Mouse (Mus musculus): Measurements from ENCODE around the gene Cdc34b. TPM values are rescaled to one million over a fixed set of nuclear protein-coding genes. Genes with fewer than 3 reads are reported as not detected.

Cdc34b gene
- total RNA-seq, 2 experiments from 2014 or later, result 0.98 to 1.3 TPM

DNA sequence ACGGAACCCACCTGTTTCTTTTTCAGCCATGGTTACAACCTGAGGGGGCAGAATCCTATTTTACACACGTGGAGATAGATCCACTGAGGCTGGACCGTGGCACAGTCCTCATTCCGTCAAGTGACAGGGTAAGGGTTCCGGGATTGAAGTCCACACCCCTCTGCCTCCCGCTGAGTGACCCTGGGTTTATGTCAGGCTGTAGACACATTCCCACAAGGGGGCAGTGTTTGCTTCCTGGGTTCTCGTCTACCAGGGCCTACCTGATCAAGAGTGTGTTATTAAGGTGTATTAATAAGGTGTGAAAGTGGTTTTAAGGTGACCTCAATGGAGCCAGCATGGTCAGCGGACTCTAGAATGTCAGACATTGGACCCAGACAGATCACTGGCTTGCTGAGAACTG, 8.8 kb upstream of the Cdc34b start:
- no peak for DNase-seq (ENCODE audit: low spot score in 2 of 2)

- DNase-seq (ENCODE audit: low spot score in 2 of 2), result no peak
Measured at GRCm38 (mm10) chr11:94735746-94736145, 5.8 kb upstream of the Cdc34b start.

GRCm38 (mm10) chr11:94752946-94753713, 11.5 kb downstream of the Cdc34b start:
- DNase-seq (ENCODE audit: low spot score in 2 of 2), result no peak

- no peak for DNase-seq (ENCODE audit: low spot score in 2 of 2)
Measured at GRCm38 (mm10) chr11:94759916-94760315, 18.3 kb downstream of the Cdc34b start.

DNA sequence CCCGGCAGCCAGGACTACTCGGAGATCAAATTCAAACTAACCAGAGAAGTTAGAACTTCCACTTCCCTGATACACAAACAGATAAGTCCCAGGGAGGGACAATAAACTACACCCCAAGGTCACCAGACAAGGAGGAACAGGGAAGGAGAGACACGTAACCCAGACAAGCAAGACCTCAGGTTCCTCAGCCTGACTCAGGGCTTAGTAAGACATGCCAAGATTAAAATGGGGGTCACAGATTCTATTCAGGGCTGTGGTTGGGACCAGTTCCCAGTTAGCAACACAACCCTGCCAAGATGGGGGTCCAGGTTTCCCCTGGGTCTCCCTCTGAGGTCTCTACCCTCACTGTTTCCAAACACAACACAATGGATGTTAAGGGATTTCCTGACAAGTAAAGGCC, 18.8 kb downstream of the Cdc34b start:
- no peak for DNase-seq (ENCODE audit: low spot score in 2 of 2)

- DNase-seq (ENCODE audit: low spot score in 2 of 2), result no peak
Measured at GRCm38 (mm10) chr11:94760799-94761198, 19.2 kb downstream of the Cdc34b start.

DNA sequence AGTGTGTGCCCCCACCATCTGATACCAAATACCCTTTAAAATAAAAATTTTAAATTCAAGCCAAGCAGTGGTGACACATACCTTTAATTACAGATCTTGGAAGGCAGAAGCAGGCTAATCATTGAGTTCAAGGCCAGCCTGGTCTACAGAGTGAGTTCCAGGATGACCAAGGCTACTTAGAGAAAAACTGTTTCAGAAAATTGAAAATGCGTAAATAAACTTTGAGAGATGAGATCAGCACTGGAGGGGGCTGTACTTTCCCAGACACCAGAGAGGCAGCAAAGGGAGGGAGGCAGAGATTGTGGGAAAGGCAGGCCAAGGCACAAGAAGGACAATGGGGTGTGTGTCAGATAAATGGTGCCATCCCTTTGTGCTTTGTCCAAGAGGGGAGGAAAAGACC, 20.7 kb downstream of the Cdc34b start:
- no peak for DNase-seq (ENCODE audit: low spot score in 2 of 2)

- DNase-seq (ENCODE audit: low spot score in 2 of 2), result no peak
Measured at GRCm38 (mm10) chr11:94762775-94763174, 21.2 kb downstream of the Cdc34b start.

DNA sequence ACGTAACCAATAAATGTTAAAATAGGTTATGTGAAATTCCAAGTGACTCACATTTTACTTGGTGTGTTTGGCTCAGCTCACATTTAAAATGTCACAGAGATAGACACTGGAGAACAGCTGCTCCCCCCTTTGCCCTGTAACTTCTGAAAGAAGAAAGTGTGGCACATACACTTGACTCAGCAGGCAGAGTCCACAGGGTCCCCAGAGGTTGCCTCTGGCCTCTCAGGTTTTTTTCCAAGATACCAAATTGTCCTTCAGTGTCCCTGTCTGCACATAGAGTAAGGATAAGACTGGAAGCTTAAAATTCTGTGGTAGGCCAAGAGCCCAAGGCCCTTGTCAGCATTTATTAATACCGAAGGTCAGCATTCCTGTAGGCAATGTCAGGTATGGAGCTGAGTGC, 25.7 kb downstream of the Cdc34b start:
- DNase-seq (ENCODE audit: low spot score in 2 of 2), result no peak

DNA sequence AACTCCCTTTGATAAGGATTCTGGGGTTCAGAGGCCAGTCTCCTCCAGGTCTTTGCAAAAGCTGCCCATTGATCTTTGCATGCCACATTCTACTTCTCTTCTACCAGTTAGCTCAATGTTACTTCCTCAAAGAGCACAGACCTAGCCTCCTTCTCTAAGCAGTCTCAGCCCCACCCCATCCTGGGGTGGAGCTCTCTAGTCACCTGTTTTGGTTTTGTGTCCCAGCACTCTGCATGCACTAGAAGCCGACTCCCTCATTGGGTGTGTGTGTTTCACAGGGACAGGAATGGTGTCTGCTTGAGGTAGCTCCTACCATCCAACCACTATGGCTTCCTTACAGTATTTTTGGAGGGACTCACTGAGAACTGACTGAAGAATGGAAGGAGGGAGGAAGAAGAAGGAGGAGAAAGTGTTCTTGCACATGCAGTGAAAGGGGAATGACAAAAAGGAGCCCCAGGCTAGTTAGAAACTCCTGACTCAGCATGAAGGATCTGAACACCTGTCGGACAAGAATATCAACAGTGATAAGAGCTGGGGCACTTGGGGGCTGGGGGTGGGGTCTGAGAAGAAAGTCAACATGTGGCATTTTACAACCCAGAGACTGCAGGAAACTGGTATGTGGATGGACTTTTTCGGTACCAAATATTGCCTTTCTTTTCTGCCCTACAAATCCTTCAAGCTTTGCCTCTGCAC, 30.9 kb downstream of the Cdc34b start:
- DNase-seq (ENCODE audit: low spot score in 2 of 2), result no peak

- no peak for DNase-seq (ENCODE audit: low spot score in 2 of 2)
Measured at GRCm38 (mm10) chr11:94773851-94774250, 32.3 kb downstream of the Cdc34b start.

GRCm38 (mm10) chr11:94774887-94775497, 33.4 kb downstream of the Cdc34b start:
- DNase-seq (ENCODE audit: low spot score in 2 of 2), result no peak

DNA sequence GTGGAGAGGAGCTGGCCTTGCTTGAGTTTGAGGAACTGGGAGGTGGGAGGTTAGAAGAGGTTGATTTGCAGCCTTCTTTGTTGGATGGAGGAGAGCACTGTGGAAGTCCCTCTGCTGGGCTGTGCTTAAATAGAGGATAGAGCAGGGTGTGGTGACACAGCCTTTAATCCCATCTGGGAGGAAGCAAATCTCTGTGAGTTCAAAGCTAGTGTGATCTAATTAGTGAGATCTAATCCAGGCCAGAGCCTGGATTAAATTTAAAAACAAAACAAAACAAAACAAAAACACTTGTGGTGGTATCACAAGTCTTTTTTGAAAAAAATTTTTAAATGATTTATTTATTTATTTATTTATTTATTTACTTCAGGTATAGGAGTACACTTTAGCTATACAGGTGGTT, 41.0 kb downstream of the Cdc34b start, which contains the start of gene Tmem92:
TSS of gene Tmem92 (minus strand) at position 101 of the 400 bp plus-strand sequence.
- no peak for DNase-seq (ENCODE audit: low spot score in 2 of 2)

GRCm38 (mm10) chr11:94785247-94785646, 43.7 kb downstream of the Cdc34b start:
- peak in 1 of 2 experiments; percentile 42 for DNase-seq (ENCODE audit: low spot score in 2 of 2)

DNA sequence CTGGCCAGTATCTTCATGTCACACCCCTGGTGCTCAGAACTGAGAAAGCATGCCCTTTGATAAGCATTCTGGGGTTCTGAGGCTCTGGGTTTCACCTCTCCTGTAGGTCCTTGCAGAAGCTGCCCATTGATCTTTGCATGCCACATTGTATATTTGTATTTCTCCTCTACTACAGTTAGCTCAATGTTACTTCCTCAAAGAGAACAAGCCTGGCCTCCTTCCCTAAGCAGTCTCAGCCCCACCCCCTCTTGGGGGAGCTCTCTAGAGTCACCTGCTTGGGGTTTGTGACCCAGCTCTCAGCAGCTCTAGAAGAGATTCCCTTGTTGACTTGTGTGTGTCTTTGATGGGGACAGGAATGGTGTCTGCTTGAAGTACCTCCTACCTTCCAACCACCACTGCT, 50.1 kb downstream of the Cdc34b start:
- no peak for DNase-seq (ENCODE audit: low spot score in 2 of 2)

Other genes starting within 250 kb of the Cdc34b start
- gene Epn3, start 241.8 kb upstream of the Cdc34b start, total RNA-seq (2021), result under 1 TPM; 0.47 to 0.49 TPM
- under 1 TPM; 0.26 to 0.59 TPM for gene Mycbpap, start 220.0 kb upstream of the Cdc34b start, total RNA-seq (2021)
- 1 to 10 TPM; 4.7 to 6.0 TPM for gene Rsad1, start 192.5 kb upstream of the Cdc34b start, total RNA-seq (2021)
- 1 to 10 TPM; 1.5 to 2.8 TPM for gene Chad, start 176.7 kb upstream of the Cdc34b start, total RNA-seq (2021)
- gene Acsf2, start 139.9 kb upstream of the Cdc34b start, total RNA-seq (2021), result 10 to 100 TPM; 10.5 to 11.6 TPM
- gene Lrrc59, start 112.0 kb upstream of the Cdc34b start, total RNA-seq (2021), result 10 to 100 TPM; 68.8 to 72.2 TPM
- 10 to 100 TPM; 55.3 to 60.3 TPM for gene Mrpl27, start 88.0 kb upstream of the Cdc34b start, total RNA-seq (2021)
- gene Eme1, start 87.8 kb upstream of the Cdc34b start, total RNA-seq (2021), result 1 to 10 TPM; 4.3 to 4.5 TPM
- 10 to 100 TPM; 17.4 to 18.6 TPM for gene Xylt2, start 64.3 kb upstream of the Cdc34b start, total RNA-seq (2021)
- gene Gm11541, start 37.3 kb upstream of the Cdc34b start, total RNA-seq (2021), result not detected
- gene Tmem92, start 40.9 kb downstream of the Cdc34b start, total RNA-seq (2021), result not detected
- 1,000 to 10,000 TPM; 5,652 to 6,690 TPM for gene Col1a1, start 194.4 kb downstream of the Cdc34b start, total RNA-seq (2021)
- gene Hils1, start 225.8 kb downstream of the Cdc34b start, total RNA-seq (2021), result not detected
- 100 to 1,000 TPM; 169 to 222 TPM for gene Sgca, start 234.5 kb downstream of the Cdc34b start, total RNA-seq (2021)
- 10 to 100 TPM; 64.9 to 69.2 TPM for gene Ppp1r9b, start 249.3 kb downstream of the Cdc34b start, total RNA-seq (2021)

All from gastrocnemius, postnatal 4 days (tissue).